13 mouse cellular contexts compared by ENCODE assay signal in genomic region chr6:144818016-144818415, GRCm38 (mm10). TPM values are rescaled to one million over a fixed set of nuclear protein-coding genes. Genes with fewer than 3 reads are reported as not detected.
DNase-seq lines count a peak whose midpoint lies in the region; ATAC-seq and TF ChIP-seq lines count a peak whose summit lies in the region.
"Had no signal": no experiment of that assay in that cellular context is flagged by ENCODE, and none has a peak within 500 bp of the region (broad histone marks: within the 10 kb centered on the region; RNA-seq: fewer than 3 reads in every experiment).

No protein-coding gene starts in this region.

- ATAC-seq in lung, postnatal 0 days: no peak
- no peak for ATAC-seq in liver, postnatal 0 days
- ATAC-seq: hindbrain, postnatal 0 days had no signal

- H3K27me3 ChIP-seq in lung, postnatal 0 days (replicated peaks; ENCODE audit: insufficient read depth, low read length): no peaks in the 10 kb centered on the region
- no peaks in the 10 kb centered on the region for H3K27me3 ChIP-seq in liver, postnatal 0 days (ENCODE audit: insufficient read depth, low read length)
- H3K27me3 ChIP-seq in splenic B cell, adult 2 months (ENCODE audit: control insufficient read depth, insufficient read depth, low read length, poor library complexity, severe bottlenecking): no peaks in the 10 kb centered on the region
- H3K27me3 ChIP-seq: liver, embryonic 13.5 days had no signal

- peak; percentile 24 for DNase-seq in lung, postnatal 0 days (ENCODE audit: low spot score)
- DNase-seq in lung, postnatal 10 days: no peak
- peak; percentile 30 for DNase-seq in c-Kit-positive CD71-negative TER-119-negative erythroid progenitor cells, embryonic 14.5 days (ENCODE audit: low read depth)
- peak; percentile 31 for DNase-seq in liver, postnatal 0 days
- DNase-seq in splenic B cell, adult 2 months (ENCODE audit: low read depth, low spot score): peak; percentile 77
- no peak for DNase-seq in urinary bladder, adult 2 months (ENCODE audit: low spot score)
- DNase-seq in right cerebral cortex, postnatal 10 days (ENCODE audit: low spot score in 2 of 2): no peak
- DNase-seq: adrenal gland, postnatal 10 days; cerebellum, adult 11 months; liver, embryonic 13.5 days; thymus, postnatal 14 days had no signal

- H3K4me3 ChIP-seq in lung, postnatal 0 days (ENCODE audit: low read depth, low read length): no peak overlapping the region
- no peak overlapping the region for H3K4me3 ChIP-seq in liver, postnatal 0 days (ENCODE audit: low read depth, low read length)
- H3K4me3 ChIP-seq: liver, embryonic 13.5 days; midbrain, embryonic 10.5 days had no signal

- TF ChIP-seq EP300 in lung, postnatal 0 days (IDR thresholded peaks at IDR 0.05): no peak
- no peak for TF ChIP-seq EP300 in liver, postnatal 0 days (IDR thresholded peaks at IDR 0.05; ENCODE audit: low read depth)

- WGBS in lung, postnatal 0 days: 87% methylated on average over 4 of the region's 4 CpGs
- 33% methylated on average over 4 of the region's 4 CpGs for WGBS in liver, postnatal 0 days (ENCODE audit: insufficient replicate concordance)

- no peak for TF ChIP-seq CTCF in lung, postnatal 0 days (IDR thresholded peaks at IDR 0.05)
- no peak for TF ChIP-seq CTCF in liver, postnatal 0 days (IDR thresholded peaks at IDR 0.05; ENCODE audit: low read depth)

- H3K27ac ChIP-seq in lung, postnatal 0 days (ENCODE audit: low read length): no peak overlapping the region
- no peak overlapping the region for H3K27ac ChIP-seq in liver, postnatal 0 days (ENCODE audit: low read depth)
- H3K27ac ChIP-seq: hindbrain, postnatal 0 days; liver, embryonic 13.5 days; midbrain, embryonic 10.5 days had no signal

- H3K9me3 ChIP-seq in lung, postnatal 0 days (ENCODE audit: low read length): no peaks in the 10 kb centered on the region
- no peaks in the 10 kb centered on the region for H3K9me3 ChIP-seq in liver, postnatal 0 days (ENCODE audit: low read length)
- H3K9me3 ChIP-seq: liver, embryonic 13.5 days; midbrain, embryonic 10.5 days had no signal

- no peak overlapping the region for H3K9ac ChIP-seq in lung, postnatal 0 days (replicated peaks; ENCODE audit: low read depth)
- no peak overlapping the region for H3K9ac ChIP-seq in liver, postnatal 0 days (replicated peaks)
- H3K9ac ChIP-seq: liver, embryonic 13.5 days had no signal

- H3K4me1 ChIP-seq in lung, postnatal 0 days (ENCODE audit: insufficient read depth, low read depth, low read length): peaks cover 4% of the 10 kb centered on the region; the same call in 1 of the 2 replicates
- H3K4me1 ChIP-seq in liver, postnatal 0 days (ENCODE audit: insufficient read depth): peaks cover 10% of the 10 kb centered on the region; the same call in 1 of the 2 replicates

- H3K36me3 ChIP-seq in lung, postnatal 0 days (ENCODE audit: insufficient read depth, low read length): no peaks in the 10 kb centered on the region
- no peaks in the 10 kb centered on the region for H3K36me3 ChIP-seq in liver, postnatal 0 days (replicated peaks; ENCODE audit: insufficient read depth, low read length)
- no peaks in the 10 kb centered on the region for H3K36me3 ChIP-seq in splenic B cell, adult 2 months (ENCODE audit: control insufficient read depth, insufficient read depth, low read length, poor library complexity, severe bottlenecking)
- H3K36me3 ChIP-seq: liver, embryonic 13.5 days; midbrain, embryonic 10.5 days had no signal

- no peak overlapping the region for H3K4me2 ChIP-seq in lung, postnatal 0 days (replicated peaks; ENCODE audit: low read depth, low read length)
- H3K4me2 ChIP-seq in liver, postnatal 0 days (ENCODE audit: low read depth, low read length): no peak overlapping the region
- H3K4me2 ChIP-seq: liver, embryonic 13.5 days had no signal

RNA-seq across cellular contexts. Expression of gene Sox5, which starts 36.2 kb away (rescaled TPM):
- 9.8 and 10.2 TPM in 2 replicates for polyA plus RNA-seq in lung, postnatal 0 days (2015; fragmentation: Nextera tagmentation; extraction: Ambion mirVana)
- polyA plus RNA-seq in liver, postnatal 0 days (2015; fragmentation: Nextera tagmentation; extraction: Ambion mirVana): 5.0 and 7.5 TPM in 2 replicates
- polyA plus RNA-seq in urinary bladder, adult 2 months (2012; rRNA removed): 7.3 and 10.0 TPM in 2 replicates

Comparison
In these comparisons a context has a peak if more than half of its experiments do, and no peak if none do; other contexts are left out.
1. DNase-seq: peak in lung, postnatal 0 days (single experiment), c-Kit-positive CD71-negative TER-119-negative erythroid progenitor cells, embryonic 14.5 days (single experiment), liver, postnatal 0 days (single experiment) and splenic B cell, adult 2 months (single experiment); none in lung, postnatal 10 days (single experiment), urinary bladder, adult 2 months (single experiment) and right cerebral cortex, postnatal 10 days (0 of 2).